Mouse (Mus musculus): Measurements from ENCODE around the gene Prkcq. TPM values are rescaled to one million over a fixed set of nuclear protein-coding genes. Genes with fewer than 3 reads are reported as not detected.

The Prkcq gene
- polyA plus RNA-seq (2014; fragmentation: Nextera tagmentation; extraction: Ambion mirVana): 6.8 TPM in 2 replicates

DNA sequence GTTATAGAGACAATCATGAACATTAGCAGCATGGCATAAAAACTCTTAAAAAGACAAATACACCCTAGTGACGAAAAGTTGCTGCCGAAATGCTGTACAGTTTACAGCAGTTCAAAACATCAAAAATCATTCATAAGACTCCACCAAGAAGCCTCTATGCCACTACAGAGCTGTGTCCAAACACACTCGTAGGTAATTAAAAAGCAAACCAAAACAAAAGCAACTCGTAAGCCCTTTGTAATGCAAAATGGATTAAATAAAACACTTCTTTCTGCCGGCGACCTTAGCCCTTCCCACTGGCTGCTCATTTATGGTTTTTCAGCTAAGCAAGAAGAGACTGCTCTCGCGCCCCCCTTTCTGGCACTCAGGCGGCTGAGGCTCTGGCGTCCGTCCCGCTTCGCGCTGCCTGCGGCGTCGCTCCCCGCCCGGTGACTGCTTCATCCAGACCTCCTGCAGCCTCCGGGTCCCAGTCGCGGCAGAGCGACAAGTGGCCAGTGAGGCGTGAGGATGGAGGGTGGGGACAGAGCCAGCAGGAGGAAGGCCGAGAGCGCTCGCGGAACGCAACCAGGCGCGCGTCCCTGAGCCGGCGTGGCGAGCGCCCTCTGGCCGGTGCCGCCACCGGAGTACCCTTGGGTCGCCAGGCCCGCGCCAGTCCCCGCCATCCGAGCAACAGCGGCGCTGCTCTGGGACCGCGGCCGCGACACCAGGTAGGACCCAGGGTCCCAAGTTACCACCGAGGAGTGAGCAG is at the start of gene Prkcq:
Gene Prkcq, plus strand, starts transcription at position 355 of the 748 bp plus-strand sequence.
- Histone ChIP-seq H3K4me3 (ENCODE audit: low read depth, low read length) (peak within 1 kb of the TSS; percentile 61), H3K27me3 (replicated peaks; ENCODE audit: control insufficient read depth, insufficient read depth, low read length) (peaks cover 15% of the 10 kb centered on the region), H3K4me2 (ENCODE audit: low read depth, low read length) (peak within 1 kb of the TSS; percentile 85), H3K36me3 (ENCODE audit: control insufficient read depth, insufficient read depth, low read length) (no peaks in the 10 kb centered on the region), H3K4me1 (ENCODE audit: control insufficient read depth, insufficient read depth, low read length) (no peaks in the 10 kb centered on the region), H3K9me3 (ENCODE audit: control insufficient read depth, low read length) (no peaks in the 10 kb centered on the region), H3K9ac (ENCODE audit: low read depth, low read length) (peak within 1 kb of the TSS; percentile 73), H3K27ac (replicated peaks; ENCODE audit: low read depth, low read length) (no peak within 1 kb of the TSS)
- DNase-seq (ENCODE audit: low spot score) (peak; percentile 59), ATAC-seq (ENCODE audit: low read depth) (peak; percentile 83)
- 3% methylated on average over 34 of the region's 51 CpGs for WGBS

DNA sequence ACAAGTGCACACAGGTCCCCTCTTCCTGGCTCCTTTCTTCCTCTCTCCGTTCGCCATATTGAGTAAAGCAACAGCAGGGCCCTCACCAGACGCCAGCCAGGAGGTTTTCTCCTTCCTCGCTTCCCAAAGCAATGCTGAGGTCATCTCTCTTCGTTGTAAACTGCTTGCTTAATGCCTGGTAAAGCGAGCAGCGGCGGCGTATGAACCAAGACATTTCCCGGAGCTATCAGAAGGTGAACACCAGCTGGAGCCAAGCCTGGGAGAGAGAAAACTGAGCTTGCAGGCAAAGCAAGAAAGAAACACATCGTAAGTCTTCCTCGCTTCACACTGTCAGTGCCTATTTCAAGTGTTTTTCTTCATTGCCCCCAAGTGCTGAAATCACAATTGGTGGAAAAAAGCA is 41.0 kb upstream of the Prkcq start:
- H3K4me3 ChIP-seq (ENCODE audit: low read depth, low read length): no peak overlapping the region
- no peak overlapping the region for H3K4me2 ChIP-seq (ENCODE audit: low read depth, low read length)
- no peaks in the 10 kb centered on the region for H3K36me3 ChIP-seq (ENCODE audit: control insufficient read depth, insufficient read depth, low read length)
- no peaks in the 10 kb centered on the region for H3K4me1 ChIP-seq (ENCODE audit: control insufficient read depth, insufficient read depth, low read length)
- DNase-seq (ENCODE audit: low spot score) (no peak), ATAC-seq (ENCODE audit: low read depth) (no peak)
- H3K9me3 ChIP-seq (ENCODE audit: control insufficient read depth, low read length): no peaks in the 10 kb centered on the region
- H3K27me3 ChIP-seq (replicated peaks; ENCODE audit: control insufficient read depth, insufficient read depth, low read length): no peaks in the 10 kb centered on the region
- WGBS: 90% methylated on average over 12 of the region's 12 CpGs
- H3K27ac ChIP-seq (replicated peaks; ENCODE audit: low read depth, low read length): no peak overlapping the region
- no peak overlapping the region for H3K9ac ChIP-seq (ENCODE audit: low read depth, low read length)

DNA sequence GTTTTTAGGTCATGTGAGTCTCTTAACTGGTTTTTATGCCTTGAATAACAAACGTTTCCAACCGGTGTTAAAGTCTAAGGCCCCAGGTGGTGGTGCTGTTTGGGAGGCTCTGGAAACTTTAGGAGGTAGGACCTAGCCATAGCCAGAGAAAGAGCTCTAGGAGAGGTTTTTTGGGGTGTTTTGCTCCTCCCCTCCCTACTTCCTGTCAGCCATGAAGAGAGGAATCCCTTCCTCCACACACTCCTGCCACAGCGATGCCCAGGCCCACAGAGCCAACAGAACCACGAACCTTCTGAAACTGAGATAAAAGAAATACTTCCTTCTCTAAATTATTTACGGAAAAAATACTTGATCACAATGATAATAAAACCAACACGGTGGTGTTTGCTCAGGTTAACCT is 36.2 kb upstream of the Prkcq start:
- DNase-seq (ENCODE audit: low spot score): no peak
- H3K36me3 ChIP-seq (ENCODE audit: control insufficient read depth, insufficient read depth, low read length): no peaks in the 10 kb centered on the region
- 66% methylated on average over 6 of the region's 6 CpGs for WGBS
- no peaks in the 10 kb centered on the region for H3K4me1 ChIP-seq (ENCODE audit: control insufficient read depth, insufficient read depth, low read length)
- no peak overlapping the region for H3K4me3 ChIP-seq (ENCODE audit: low read depth, low read length)
- H3K27ac ChIP-seq (replicated peaks; ENCODE audit: low read depth, low read length): no peak overlapping the region
- no peak overlapping the region for H3K4me2 ChIP-seq (ENCODE audit: low read depth, low read length)
- no peak for ATAC-seq (ENCODE audit: low read depth)
- no peaks in the 10 kb centered on the region for H3K9me3 ChIP-seq (ENCODE audit: control insufficient read depth, low read length)
- no peaks in the 10 kb centered on the region for H3K27me3 ChIP-seq (replicated peaks; ENCODE audit: control insufficient read depth, insufficient read depth, low read length)
- no peak overlapping the region for H3K9ac ChIP-seq (ENCODE audit: low read depth, low read length)

DNA sequence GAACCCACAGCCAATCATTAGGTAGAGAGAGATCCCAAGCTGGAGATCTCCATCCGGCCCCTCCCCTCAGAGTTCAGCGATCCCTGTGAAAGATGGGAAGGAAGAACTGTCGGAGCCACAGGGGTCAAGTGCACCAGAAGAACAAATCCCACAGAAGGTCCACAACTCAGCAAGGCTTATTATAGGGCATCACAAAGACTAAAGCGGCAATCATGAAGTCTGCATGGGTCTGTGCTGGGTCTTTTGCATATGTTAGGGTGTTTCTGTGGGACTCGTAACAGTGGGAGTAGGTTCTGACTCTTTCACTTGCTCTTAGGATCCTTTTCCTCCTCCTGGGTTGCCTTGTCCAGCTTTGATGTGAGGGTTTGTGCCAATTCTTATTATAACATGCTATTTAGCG is 33.8 kb upstream of the Prkcq start:
- H3K9ac ChIP-seq (ENCODE audit: low read depth, low read length): no peak overlapping the region
- no peak for ATAC-seq (ENCODE audit: low read depth)
- no peaks in the 10 kb centered on the region for H3K36me3 ChIP-seq (ENCODE audit: control insufficient read depth, insufficient read depth, low read length)
- H3K27me3 ChIP-seq (replicated peaks; ENCODE audit: control insufficient read depth, insufficient read depth, low read length): no peaks in the 10 kb centered on the region
- no peaks in the 10 kb centered on the region for H3K9me3 ChIP-seq (ENCODE audit: control insufficient read depth, low read length)
- H3K4me2 ChIP-seq (ENCODE audit: low read depth, low read length): no peak overlapping the region
- DNase-seq (ENCODE audit: low spot score): no peak
- no peak overlapping the region for H3K27ac ChIP-seq (replicated peaks; ENCODE audit: low read depth, low read length)
- WGBS: 97% methylated on average over 6 of the region's 6 CpGs
- H3K4me3 ChIP-seq (ENCODE audit: low read depth, low read length): no peak overlapping the region
- H3K4me1 ChIP-seq (ENCODE audit: control insufficient read depth, insufficient read depth, low read length): no peaks in the 10 kb centered on the region

DNA sequence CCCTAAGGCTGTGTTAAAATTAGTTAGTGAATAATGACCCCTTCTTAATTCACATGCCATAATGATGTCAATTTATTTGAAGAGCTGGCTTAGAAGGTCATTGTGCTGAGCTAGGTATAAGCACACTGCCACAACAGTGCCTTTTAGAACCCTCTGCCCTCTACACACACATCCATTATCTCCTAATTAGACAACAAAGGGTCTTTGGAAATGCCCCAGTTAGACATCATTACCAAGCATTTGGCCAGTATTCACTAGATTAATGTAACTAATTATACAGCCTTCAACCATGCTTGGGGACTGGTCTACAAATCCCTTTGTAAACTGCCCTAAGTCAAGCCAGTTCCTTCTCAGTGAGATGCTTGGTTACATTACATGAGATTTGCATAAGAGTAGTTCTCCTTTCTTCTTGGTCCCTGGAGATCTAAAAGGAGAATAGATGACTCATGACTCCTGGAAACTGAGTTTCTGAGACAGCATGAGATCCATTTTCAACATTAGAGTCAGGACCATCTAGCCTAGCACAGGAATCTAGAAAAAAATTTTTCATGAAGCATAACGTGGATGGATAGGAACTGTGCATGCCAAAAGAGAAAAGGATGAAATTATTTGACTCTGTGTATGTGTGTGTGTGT is 32.3 kb upstream of the Prkcq start:
- ATAC-seq (ENCODE audit: low read depth) (no peak), DNase-seq (ENCODE audit: low spot score) (no peak)
- Histone ChIP-seq H3K9me3 (ENCODE audit: control insufficient read depth, low read length) (no peaks in the 10 kb centered on the region), H3K4me3 (ENCODE audit: low read depth, low read length) (no peak overlapping the region), H3K27ac (replicated peaks; ENCODE audit: low read depth, low read length) (no peak overlapping the region), H3K4me2 (ENCODE audit: low read depth, low read length) (no peak overlapping the region), H3K36me3 (ENCODE audit: control insufficient read depth, insufficient read depth, low read length) (no peaks in the 10 kb centered on the region), H3K4me1 (ENCODE audit: control insufficient read depth, insufficient read depth, low read length) (no peaks in the 10 kb centered on the region), H3K27me3 (replicated peaks; ENCODE audit: control insufficient read depth, insufficient read depth, low read length) (no peaks in the 10 kb centered on the region), H3K9ac (ENCODE audit: low read depth, low read length) (no peak overlapping the region)
- WGBS: 53% methylated on average over 1 of the region's 1 CpGs

DNA sequence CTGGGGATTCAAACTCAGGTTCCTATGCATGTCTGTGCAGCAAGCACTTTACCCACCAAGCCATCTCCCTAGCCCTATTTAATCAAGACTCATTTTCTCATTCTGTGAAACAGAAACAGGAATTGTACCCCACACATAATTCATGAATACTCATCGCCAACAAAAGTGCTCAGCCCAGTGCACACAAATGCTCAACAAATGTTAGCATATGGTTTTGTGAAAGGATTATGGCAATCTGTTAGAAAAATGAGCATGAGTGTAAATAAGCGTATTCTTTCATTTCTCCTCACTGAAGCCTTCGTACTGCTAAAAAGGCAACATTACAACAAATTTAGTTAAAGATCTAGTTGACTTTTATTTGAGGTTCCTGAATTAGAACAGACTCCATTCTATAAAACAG is 31.5 kb upstream of the Prkcq start:
- Histone ChIP-seq H3K36me3 (ENCODE audit: control insufficient read depth, insufficient read depth, low read length) (no peaks in the 10 kb centered on the region), H3K9me3 (ENCODE audit: control insufficient read depth, low read length) (no peaks in the 10 kb centered on the region), H3K9ac (ENCODE audit: low read depth, low read length) (no peak overlapping the region), H3K4me1 (ENCODE audit: control insufficient read depth, insufficient read depth, low read length) (no peaks in the 10 kb centered on the region), H3K27ac (replicated peaks; ENCODE audit: low read depth, low read length) (no peak overlapping the region), H3K4me3 (ENCODE audit: low read depth, low read length) (no peak overlapping the region), H3K4me2 (ENCODE audit: low read depth, low read length) (no peak overlapping the region), H3K27me3 (replicated peaks; ENCODE audit: control insufficient read depth, insufficient read depth, low read length) (no peaks in the 10 kb centered on the region)
- WGBS: 76% methylated on average over 3 of the region's 3 CpGs
- ATAC-seq (ENCODE audit: low read depth) (no peak), DNase-seq (ENCODE audit: low spot score) (no peak)

DNA sequence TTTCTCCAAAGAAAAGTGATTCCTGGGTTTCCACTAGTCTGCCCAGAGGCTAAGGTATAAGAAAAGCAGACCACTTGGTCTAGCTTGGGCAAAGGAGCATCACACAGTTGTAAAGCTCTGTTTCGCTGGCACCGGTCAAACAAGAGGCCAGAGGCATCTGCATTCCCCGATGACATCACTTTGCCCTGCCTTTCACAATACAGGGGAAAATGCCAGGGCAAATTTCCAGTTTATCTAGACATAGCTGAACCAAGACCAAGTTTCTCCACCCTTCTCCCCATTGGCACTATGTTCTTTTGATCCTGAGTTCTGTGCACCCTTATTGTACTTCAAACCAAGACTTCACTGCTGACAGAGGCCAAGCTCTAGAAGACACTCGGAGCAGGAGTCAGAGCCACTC is 22.8 kb upstream of the Prkcq start:
- WGBS: 95% methylated on average over 4 of the region's 4 CpGs
- no peak for ATAC-seq (ENCODE audit: low read depth)

DNA sequence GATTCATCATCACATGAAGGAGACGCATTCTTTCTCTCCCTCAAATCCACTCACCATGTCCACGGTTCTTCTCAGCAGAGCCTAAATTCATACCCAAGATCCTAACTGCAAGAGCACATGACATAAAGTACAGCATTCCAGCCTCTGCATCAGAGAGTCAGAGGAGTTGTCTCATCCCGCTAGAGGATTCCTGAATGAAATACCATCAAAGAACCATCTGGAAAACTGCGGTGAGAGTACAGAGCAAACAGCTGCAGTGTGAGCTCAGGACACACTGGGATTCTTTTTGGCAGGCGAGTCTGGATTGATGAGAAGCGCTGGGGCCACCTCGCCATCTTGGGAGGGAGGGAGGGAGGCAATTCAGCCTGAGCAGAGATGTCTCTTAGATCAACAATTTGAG is 20.9 kb upstream of the Prkcq start:
- H3K27me3 ChIP-seq (replicated peaks; ENCODE audit: control insufficient read depth, insufficient read depth, low read length): no peaks in the 10 kb centered on the region
- no peaks in the 10 kb centered on the region for H3K9me3 ChIP-seq (ENCODE audit: control insufficient read depth, low read length)

More for the DNA sequence above, 22.8 kb upstream of the Prkcq start:
- no peaks in the 10 kb centered on the region for H3K36me3 ChIP-seq (ENCODE audit: control insufficient read depth, insufficient read depth, low read length)
- no peak overlapping the region for H3K27ac ChIP-seq (replicated peaks; ENCODE audit: low read depth, low read length)
- H3K4me1 ChIP-seq (ENCODE audit: control insufficient read depth, insufficient read depth, low read length): no peaks in the 10 kb centered on the region
- H3K27me3 ChIP-seq (replicated peaks; ENCODE audit: control insufficient read depth, insufficient read depth, low read length): no peaks in the 10 kb centered on the region
- H3K9me3 ChIP-seq (ENCODE audit: control insufficient read depth, low read length): no peaks in the 10 kb centered on the region
- H3K4me3 ChIP-seq (ENCODE audit: low read depth, low read length): no peak overlapping the region
- no peak overlapping the region for H3K4me2 ChIP-seq (ENCODE audit: low read depth, low read length)
- no peak overlapping the region for H3K9ac ChIP-seq (ENCODE audit: low read depth, low read length)
- DNase-seq (ENCODE audit: low spot score): no peak

More for the DNA sequence above, 20.9 kb upstream of the Prkcq start:
- no peak overlapping the region for H3K9ac ChIP-seq (ENCODE audit: low read depth, low read length)
- H3K4me3 ChIP-seq (ENCODE audit: low read depth, low read length): no peak overlapping the region
- DNase-seq (ENCODE audit: low spot score): peak; percentile 50
- H3K36me3 ChIP-seq (ENCODE audit: control insufficient read depth, insufficient read depth, low read length): no peaks in the 10 kb centered on the region
- WGBS: 62% methylated on average over 6 of the region's 7 CpGs
- no peaks in the 10 kb centered on the region for H3K4me1 ChIP-seq (ENCODE audit: control insufficient read depth, insufficient read depth, low read length)
- H3K27ac ChIP-seq (replicated peaks; ENCODE audit: low read depth, low read length): no peak overlapping the region
- peak; percentile 65; the same call in 1 of the 2 replicates for ATAC-seq (ENCODE audit: low read depth)
- no peak overlapping the region for H3K4me2 ChIP-seq (ENCODE audit: low read depth, low read length)

All from embryonic facial prominence, embryonic 14.5 days (tissue).